Mouse (Mus musculus) G1E (cell line): Measurements from ENCODE around the gene Trpv5. TPM values are rescaled to one million over a fixed set of nuclear protein-coding genes. Genes with fewer than 3 reads are reported as not detected.

Experiments used
- ATAC-seq: 2 replicates; pipeline ENCODE4 v1.8.0; 2016; ENCODE audit warnings: mild to moderate bottlenecking; ENCODE audit not compliant: insufficient number of reproducible peaks, poor library complexity, low FRiP score, severe bottlenecking; ENCODE audit errors: extremely low read depth
- DNase-seq: peaks from one replicate; pipeline ENCODE4 v3.0.0; 2012; ENCODE audit warnings: low spot score
- H3K27me3 ChIP-seq: 2 replicates; pipeline ENCODE4 v1.6.1; 2012; ENCODE audit warnings: mild to moderate bottlenecking, low read length, inconsistent platforms; ENCODE audit not compliant: insufficient read depth
- H3K36me3 ChIP-seq: replicated peaks from 2 replicates; pipeline ENCODE3; 2012; ENCODE audit warnings: mild to moderate bottlenecking, inconsistent platforms
- H3K4me1 ChIP-seq: 2 replicates; pipeline ENCODE4 v1.6.1; 2012; ENCODE audit warnings: low read depth, low read length, inconsistent platforms, mixed read lengths; ENCODE audit not compliant: insufficient read depth
- H3K4me3 ChIP-seq: 2 replicates; pipeline ENCODE4 v1.5.1; 2012; ENCODE audit warnings: low read depth, mild to moderate bottlenecking, inconsistent platforms, low read length, moderate library complexity, mixed read lengths
- H3K9me3 ChIP-seq: replicated peaks from 2 replicates; pipeline ENCODE4 v1.6.1; 2012; ENCODE audit warnings: inconsistent platforms
- CTCF ChIP-seq: IDR thresholded peaks from 2 replicates; pipeline ENCODE4 v1.5.1; 2012; ENCODE audit warnings: low read depth, low read length, inconsistent platforms, mixed read lengths
- GATA1 ChIP-seq: IDR thresholded peaks from 2 replicates; pipeline ENCODE4 v1.6.1; 2012; ENCODE audit warnings: borderline replicate concordance, low read length, inconsistent platforms, mixed read lengths
- GATA2 ChIP-seq: IDR thresholded peaks from 2 replicates; pipeline ENCODE4 v1.6.1; 2012; ENCODE audit warnings: low read depth, low read length, inconsistent platforms, borderline replicate concordance
- POLR2AphosphoS5 ChIP-seq: IDR thresholded peaks from 2 replicates; pipeline ENCODE4 v1.6.1; 2012; ENCODE audit warnings: low read depth, low read length, inconsistent platforms; ENCODE audit not compliant: insufficient replicate concordance
- TAL1 ChIP-seq: conservative IDR thresholded peaks from 2 replicates; pipeline ENCODE4 v1.6.1; 2012; ENCODE audit warnings: low read depth, low read length, inconsistent platforms, mixed read lengths
- polyA plus RNA-seq: library from polyadenylated mRNA; stranded (reverse); fragments of >175 nt; gene quantifications from 2 replicates; pipeline ENCODE4 v1.2.3, GENCODE M21; 2012
- total RNA-seq, 2 experiments: library from RNA; stranded (forward) in 1 of 2; stranded (reverse) in 1 of 2; fragments of 200-1000 nt in 1 of 2; fragments of >200 nt in 1 of 2; fragmentation: Nextera tagmentation in 1 of 2; gene quantifications; 2 replicates each; pipeline ENCODE4 v1.2.3; 2014 to 2017

Gene Trpv5
- total and polyA plus RNA-seq, 3 experiments, result 0.16 TPM; not detected in 2

DNA sequence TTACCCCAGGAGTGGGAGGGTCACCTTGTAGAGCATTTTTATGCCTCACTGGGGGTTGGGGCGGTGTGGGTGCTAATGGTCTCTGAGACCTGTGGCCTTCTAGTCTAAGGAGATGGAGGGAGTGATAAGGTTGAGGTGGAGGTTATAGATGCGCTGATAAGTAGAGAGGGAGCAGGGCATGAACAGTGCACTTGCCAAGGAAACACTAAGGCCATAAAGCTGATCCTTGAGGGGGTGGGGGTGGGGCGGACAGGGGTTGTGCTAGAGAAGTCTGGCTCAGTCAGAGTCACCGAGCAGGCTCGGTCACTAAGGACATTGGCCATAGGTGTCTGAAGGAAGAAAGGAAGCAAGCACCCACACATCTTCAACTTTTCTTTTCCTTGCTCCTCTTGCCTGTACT is 1.1 kb upstream of the Trpv5 start:
- DNase-seq (no peak), ATAC-seq (no peak)
- H3K27me3 ChIP-seq, result peaks cover 10% of the 10 kb centered on the region; the same call in 1 of the 2 replicates
- TF ChIP-seq TAL1, result no peak
- TF ChIP-seq GATA2, result no peak
- no peak for TF ChIP-seq POLR2AphosphoS5
- no peak for TF ChIP-seq GATA1
- TF ChIP-seq CTCF, result no peak
- H3K36me3 ChIP-seq, result peaks cover 26% of the 10 kb centered on the region
- H3K4me1 ChIP-seq, result peaks cover 18% of the 10 kb centered on the region
- H3K9me3 ChIP-seq, result no peaks in the 10 kb centered on the region
- H3K4me3 ChIP-seq, result no peak overlapping the region

GRCm38 (mm10) chr6:41676530-41676929 is 4.0 kb downstream of the Trpv5 start:
- Histone ChIP-seq H3K4me3 (no peak overlapping the region), H3K36me3 (no peaks in the 10 kb centered on the region), H3K27me3 (peaks cover 20% of the 10 kb centered on the region), H3K4me1 (peaks cover under 1% of the 10 kb centered on the region; the same call in 1 of the 2 replicates), H3K9me3 (no peaks in the 10 kb centered on the region)
- TF ChIP-seq TAL1 (no peak), POLR2AphosphoS5 (no peak), GATA1 (no peak), CTCF (no peak), GATA2 (no peak)
- ATAC-seq (no peak), DNase-seq (no peak)

- no peaks in the 10 kb centered on the region for H3K9me3 ChIP-seq
- H3K4me3 ChIP-seq, result no peak overlapping the region
- peaks cover 25% of the 10 kb centered on the region for H3K27me3 ChIP-seq
- ATAC-seq (no peak), DNase-seq (no peak)
- H3K4me1 ChIP-seq, result no peaks in the 10 kb centered on the region
- H3K36me3 ChIP-seq, result no peaks in the 10 kb centered on the region
- TF ChIP-seq TAL1 (no peak), GATA2 (no peak), GATA1 (no peak), POLR2AphosphoS5 (no peak), CTCF (no peak)
Measured at GRCm38 (mm10) chr6:41662320-41662719, 18.2 kb downstream of the Trpv5 start.

GRCm38 (mm10) chr6:41658487-41658886 is 22.1 kb downstream of the Trpv5 start:
- no peak for DNase-seq
- Histone ChIP-seq H3K36me3 (no peaks in the 10 kb centered on the region), H3K4me1 (0 out of 2 replicates have a peak, but pooled peaks cover 2% of the 10 kb centered on the region), H3K9me3 (no peaks in the 10 kb centered on the region), H3K4me3 (no peak overlapping the region), H3K27me3 (peaks cover 13% of the 10 kb centered on the region)
- TF ChIP-seq CTCF (no peak), POLR2AphosphoS5 (no peak), TAL1 (no peak), GATA2 (no peak), GATA1 (no peak)
- no peak for ATAC-seq

- no peak for ATAC-seq
Measured at GRCm38 (mm10) chr6:41654648-41655047, 25.9 kb downstream of the Trpv5 start.

GRCm38 (mm10) chr6:41653173-41653572 is 27.4 kb downstream of the Trpv5 start:
- no peaks in the 10 kb centered on the region for H3K9me3 ChIP-seq
- H3K27me3 ChIP-seq, result peaks cover 6% of the 10 kb centered on the region
- DNase-seq (no peak), ATAC-seq (no peak)
- H3K4me1 ChIP-seq, result 0 out of 2 replicates have a peak, but pooled peaks cover 2% of the 10 kb centered on the region
- H3K4me3 ChIP-seq, result no peak overlapping the region
- TF ChIP-seq GATA1 (no peak), CTCF (no peak), TAL1 (no peak), POLR2AphosphoS5 (no peak), GATA2 (no peak)
- no peaks in the 10 kb centered on the region for H3K36me3 ChIP-seq

More at GRCm38 (mm10) chr6:41654648-41655047, 25.9 kb downstream of the Trpv5 start:
- peaks cover 8% of the 10 kb centered on the region for H3K27me3 ChIP-seq
- no peaks in the 10 kb centered on the region for H3K9me3 ChIP-seq
- TF ChIP-seq CTCF, result no peak
- TF ChIP-seq TAL1, result no peak
- no peak for TF ChIP-seq GATA2
- no peak for TF ChIP-seq POLR2AphosphoS5
- no peak for TF ChIP-seq GATA1
- H3K36me3 ChIP-seq, result no peaks in the 10 kb centered on the region
- H3K4me1 ChIP-seq, result 0 out of 2 replicates have a peak, but pooled peaks cover 2% of the 10 kb centered on the region
- no peak overlapping the region for H3K4me3 ChIP-seq
- DNase-seq, result no peak
